Mouse (Mus musculus): ENCODE measurements at regions not wholly inside any gene's neighbourhood (a gene's known extent, or its start where the extent isn't known, plus 50 kb on each side); places are given as distances from the start of the nearest gene placed in this dataset.

GRCm38 (mm10) chr1:90475060-90475813 is 127.5 kb upstream of the Cops8 start:
- TF ChIP-seq POLR2A (IDR thresholded peaks at IDR 0.05; ENCODE audit: extremely low read depth, insufficient read depth, low read length) = no peak
- TF ChIP-seq CTCF (IDR thresholded peaks at IDR 0.05; ENCODE audit: low read depth, low read length) = no peak

All from liver, adult 2 months (tissue).